Mouse (Mus musculus) heart, embryonic 16.5 days (tissue): Measurements from ENCODE around the gene Tm4sf4. TPM values are rescaled to one million over a fixed set of nuclear protein-coding genes. Genes with fewer than 3 reads are reported as not detected.

Experiments used
- ATAC-seq: fragments of 200-750 bp; cut with Nextera tagmentation; replicated peaks from 2 replicates; pipeline ENCODE4 v1.8.0; 2017; ENCODE audit warnings: moderate number of reproducible peaks; ENCODE audit not compliant: insufficient read depth, low FRiP score; ENCODE audit errors: extremely low read depth
- H3K27ac ChIP-seq: fragments of 300-500 bp; sonication (generic); 2 replicates; pipeline ENCODE4 v1.5.1; 2014; ENCODE audit warnings: mild to moderate bottlenecking, low read length, control low read depth, moderate library complexity
- H3K27me3 ChIP-seq: fragments of 300-500 bp; sonication (generic); 2 replicates; pipeline ENCODE4 v1.6.1; 2014; ENCODE audit warnings: low read length, mixed read lengths; ENCODE audit not compliant: control insufficient read depth, insufficient read depth
- H3K36me3 ChIP-seq: fragments of 300-500 bp; sonication (generic); 2 replicates; pipeline ENCODE4 v1.6.1; 2014; ENCODE audit not compliant: control insufficient read depth, insufficient read depth
- H3K4me1 ChIP-seq: fragments of 300-500 bp; sonication (generic); 2 replicates; pipeline ENCODE4 v1.6.1; 2014; ENCODE audit warnings: low read length, mixed read lengths; ENCODE audit not compliant: control insufficient read depth, insufficient read depth
- H3K4me2 ChIP-seq: fragments of 300-500 bp; sonication (generic); 2 replicates; pipeline ENCODE4 v1.6.1; 2014; ENCODE audit warnings: low read depth, mild to moderate bottlenecking, control low read depth, low read length
- H3K4me3 ChIP-seq: fragments of 300-500 bp; sonication (generic); 2 replicates; pipeline ENCODE4 v1.5.1; 2014; ENCODE audit warnings: mild to moderate bottlenecking, control low read depth, low read length
- H3K9ac ChIP-seq: fragments of 300-500 bp; sonication (generic); 2 replicates; pipeline ENCODE4 v1.6.1; 2014; ENCODE audit warnings: low read length, control low read depth
- H3K9me3 ChIP-seq: fragments of 300-500 bp; sonication (generic); replicated peaks from 2 replicates; pipeline ENCODE4 v1.6.1; 2016; ENCODE audit warnings: low read length; ENCODE audit not compliant: control insufficient read depth
- WGBS: fragments of 180-500 bp; shearing (Covaris S2); extraction: QIAGEN DNeasy Blood & Tissue Kit; methylation state at CpG from one replicate; pipeline ENCODE4 v1.1.7; 2014; 5-methylcytosine and 5-hydroxymethylcytosine counted together
- polyA plus RNA-seq: library from polyadenylated mRNA; unstranded; fragments of >200 nt; fragmentation: Nextera tagmentation; extraction: Ambion mirVana; gene quantifications from 2 replicates; pipeline ENCODE4 v1.2.1, GENCODE M21; 2015

Gene Tm4sf4
- polyA plus RNA-seq, 1 experiment from 2014 or later: 0.64 TPM

- 0 out of 2 replicates have a peak, but pooled peaks have one; percentile 11 for ATAC-seq
- H3K27ac ChIP-seq: peak overlapping the region; percentile 67
Measured at GRCm38 (mm10) chr3:57429486-57429885, 4.4 kb downstream of the Tm4sf4 start.

DNA sequence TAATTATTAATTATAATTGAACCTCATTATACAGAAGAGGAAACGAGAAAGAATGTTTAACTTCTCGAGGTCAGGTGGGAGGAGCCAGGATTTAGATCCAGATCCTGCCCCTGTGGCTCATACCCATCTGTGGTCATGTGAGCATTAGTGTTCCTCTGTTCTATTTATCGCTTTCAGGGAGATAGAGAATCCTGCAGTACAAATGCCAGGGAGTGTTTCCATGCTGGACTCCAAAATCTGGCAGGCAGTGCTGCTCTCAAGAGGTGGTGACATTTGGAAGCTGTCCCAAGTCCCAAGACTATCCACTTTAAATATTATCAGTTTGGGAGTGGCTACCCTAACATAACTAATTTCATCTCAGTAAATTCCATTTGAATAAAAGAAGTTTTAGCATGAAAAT is 6.6 kb downstream of the Tm4sf4 start:
- H3K4me2 ChIP-seq: no peak overlapping the region
- H3K4me3 ChIP-seq: no peak overlapping the region
- no peaks in the 10 kb centered on the region for H3K36me3 ChIP-seq
- no peak overlapping the region for H3K9ac ChIP-seq
- H3K27me3 ChIP-seq: no peaks in the 10 kb centered on the region
- 21% methylated on average over 3 of the region's 3 CpGs for WGBS
- peaks cover 21% of the 10 kb centered on the region for H3K4me1 ChIP-seq
- no peaks in the 10 kb centered on the region for H3K9me3 ChIP-seq
- ATAC-seq: peak; percentile 88
- peak overlapping the region; percentile 80 for H3K27ac ChIP-seq

More at GRCm38 (mm10) chr3:57429486-57429885, 4.4 kb downstream of the Tm4sf4 start:
- WGBS: 71% methylated on average over 4 of the region's 4 CpGs
- Histone ChIP-seq H3K4me3 (no peak overlapping the region), H3K9me3 (no peaks in the 10 kb centered on the region), H3K36me3 (no peaks in the 10 kb centered on the region), H3K9ac (no peak overlapping the region), H3K4me1 (peaks cover 32% of the 10 kb centered on the region), H3K27me3 (no peaks in the 10 kb centered on the region), H3K4me2 (no peak overlapping the region)

GRCm38 (mm10) chr3:57435364-57435763 is 10.2 kb downstream of the Tm4sf4 start:
- Histone ChIP-seq H3K27me3 (no peaks in the 10 kb centered on the region), H3K4me1 (peaks cover 7% of the 10 kb centered on the region; the same call in 1 of the 2 replicates), H3K9ac (no peak overlapping the region), H3K9me3 (no peaks in the 10 kb centered on the region), H3K36me3 (no peaks in the 10 kb centered on the region), H3K4me3 (no peak overlapping the region), H3K27ac (no peak overlapping the region), H3K4me2 (no peak overlapping the region)
- WGBS: 59% methylated on average over 8 of the region's 8 CpGs
- ATAC-seq: no peak

GRCm38 (mm10) chr3:57440956-57441355 is 15.8 kb downstream of the Tm4sf4 start:
- no peaks in the 10 kb centered on the region for H3K9me3 ChIP-seq
- H3K4me3 ChIP-seq: no peak overlapping the region
- ATAC-seq: no peak
- H3K4me1 ChIP-seq: peaks cover 8% of the 10 kb centered on the region
- no peaks in the 10 kb centered on the region for H3K27me3 ChIP-seq
- WGBS: 54% methylated on average over 3 of the region's 3 CpGs
- no peak overlapping the region for H3K27ac ChIP-seq
- H3K36me3 ChIP-seq: no peaks in the 10 kb centered on the region
- H3K9ac ChIP-seq: no peak overlapping the region
- H3K4me2 ChIP-seq: no peak overlapping the region

DNA sequence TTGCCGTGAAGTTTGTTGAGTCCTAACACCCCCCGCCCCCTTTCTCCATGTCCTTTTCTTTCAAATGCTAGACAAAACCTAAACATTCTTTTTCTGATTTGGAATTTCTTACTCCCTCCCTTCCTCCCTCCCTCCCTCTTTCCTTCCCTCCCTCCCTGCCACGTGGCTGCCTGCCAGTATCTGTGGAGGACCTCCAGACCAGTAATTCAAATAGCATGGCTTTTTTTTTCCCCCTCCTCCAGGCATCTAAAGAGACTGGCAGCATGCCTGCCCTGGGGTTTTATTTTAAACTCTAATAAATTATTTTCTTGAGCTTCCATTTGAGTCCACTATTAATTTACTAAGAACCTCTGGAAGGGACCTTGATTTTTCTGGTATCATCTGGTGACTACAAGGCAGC is 20.6 kb downstream of the Tm4sf4 start:
- H3K4me3 ChIP-seq: no peak overlapping the region
- H3K27ac ChIP-seq: peak overlapping the region; percentile 79
- H3K36me3 ChIP-seq: no peaks in the 10 kb centered on the region
- WGBS: 44% methylated on average over 3 of the region's 3 CpGs
- H3K4me2 ChIP-seq: no peak overlapping the region
- H3K9me3 ChIP-seq: no peaks in the 10 kb centered on the region
- H3K9ac ChIP-seq: no peak overlapping the region; the same call in 1 of the 2 replicates
- H3K27me3 ChIP-seq: no peaks in the 10 kb centered on the region
- H3K4me1 ChIP-seq: peaks cover 18% of the 10 kb centered on the region
- ATAC-seq: peak; percentile 63; the same call in 1 of the 2 replicates

DNA sequence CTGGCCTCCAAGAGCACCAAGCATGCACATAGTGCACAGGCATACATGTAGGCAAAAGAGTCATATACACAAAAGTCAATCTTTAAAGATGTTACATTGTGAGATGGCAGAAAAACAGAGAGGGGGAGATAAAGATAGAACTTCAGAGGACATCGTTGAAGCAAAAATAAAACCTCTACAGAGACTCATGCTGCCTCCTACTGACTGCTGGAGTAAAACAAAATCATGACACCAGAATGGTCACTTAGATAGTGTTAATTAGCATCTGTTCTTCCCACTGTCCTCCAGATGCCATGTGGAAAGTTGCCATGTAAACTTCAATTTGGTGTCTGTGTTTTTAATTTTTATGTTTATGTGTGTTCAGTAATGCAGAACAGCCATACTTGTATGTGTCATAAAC is 22.8 kb downstream of the Tm4sf4 start:
- Histone ChIP-seq H3K36me3 (no peaks in the 10 kb centered on the region), H3K27me3 (no peaks in the 10 kb centered on the region), H3K9me3 (no peaks in the 10 kb centered on the region), H3K4me1 (peaks cover 18% of the 10 kb centered on the region), H3K9ac (no peak overlapping the region), H3K4me2 (no peak overlapping the region), H3K4me3 (no peak overlapping the region), H3K27ac (no peak overlapping the region)
- no peak for ATAC-seq
- WGBS: 21% methylated on average over 1 of the region's 1 CpGs

- H3K9me3 ChIP-seq: no peaks in the 10 kb centered on the region
- no peak overlapping the region for H3K27ac ChIP-seq
- H3K27me3 ChIP-seq: no peaks in the 10 kb centered on the region
- H3K4me1 ChIP-seq: peaks cover 18% of the 10 kb centered on the region
- no peak overlapping the region for H3K4me3 ChIP-seq
- no peak overlapping the region for H3K9ac ChIP-seq
- 28% methylated on average over 5 of the region's 5 CpGs for WGBS
- H3K4me2 ChIP-seq: no peak overlapping the region
- no peaks in the 10 kb centered on the region for H3K36me3 ChIP-seq
- ATAC-seq: no peak
Measured at GRCm38 (mm10) chr3:57448445-57448844, 23.3 kb downstream of the Tm4sf4 start.

DNA sequence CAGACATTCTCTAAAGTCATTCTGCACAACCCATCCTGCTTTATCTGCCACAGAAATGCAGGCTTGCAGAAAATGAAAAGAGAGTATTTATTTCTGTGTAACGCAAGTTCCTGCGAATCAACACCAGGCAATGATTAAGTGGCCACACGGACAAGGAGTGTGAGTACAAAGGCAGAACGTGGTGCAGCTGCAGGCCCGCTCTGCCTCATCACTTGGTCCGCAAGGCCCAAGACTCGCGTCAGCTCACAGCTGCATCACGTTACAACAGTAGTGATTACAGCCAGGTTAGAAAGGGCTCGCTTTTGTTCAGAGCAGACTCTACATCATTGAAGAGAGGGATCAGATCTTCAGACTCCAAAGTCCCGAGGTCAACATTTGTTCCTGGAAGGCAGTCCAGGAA is 33.5 kb downstream of the Tm4sf4 start:
- Histone ChIP-seq H3K4me3 (no peak overlapping the region), H3K9me3 (no peaks in the 10 kb centered on the region), H3K9ac (no peak overlapping the region), H3K27me3 (no peaks in the 10 kb centered on the region), H3K4me2 (no peak overlapping the region), H3K36me3 (peaks cover 16% of the 10 kb centered on the region), H3K27ac (no peak overlapping the region), H3K4me1 (no peaks in the 10 kb centered on the region)
- 54% methylated on average over 11 of the region's 11 CpGs for WGBS
- ATAC-seq: no peak

- Histone ChIP-seq H3K4me2 (no peak overlapping the region), H3K27me3 (no peaks in the 10 kb centered on the region), H3K4me3 (no peak overlapping the region), H3K4me1 (no peaks in the 10 kb centered on the region; the same call in 1 of the 2 replicates), H3K9me3 (no peaks in the 10 kb centered on the region), H3K27ac (no peak overlapping the region), H3K36me3 (peaks cover 16% of the 10 kb centered on the region), H3K9ac (no peak overlapping the region)
- ATAC-seq: no peak
- WGBS: 57% methylated on average over 4 of the region's 4 CpGs
Measured at GRCm38 (mm10) chr3:57463302-57463701, 38.2 kb downstream of the Tm4sf4 start.
